Mouse (Mus musculus) CD8-positive naive resting alpha-beta T cell, adult 2 months (primary cell): ENCODE measurements around the gene Phka1.
"Not testable (repeated sequence)": the region's sequence is repeated elsewhere in the genome, so short reads cannot be mapped to it uniquely, and the experiment has no call there.

Experiments
- DNase-seq, 2 experiments: peaks; one replicate each; pipeline ENCODE4 v3.0.0; 2022; ENCODE audit warnings: low read depth in 2 of 2, low spot score in 2 of 2

Gene Phka1

GRCm38 (mm10) chrX:102643823-102644572 is at the start of gene Phka1:
Phka1 (minus strand) TSS chrX:102644246.
- no peak for DNase-seq

- DNase-seq, result not testable (repeated sequence)
Observed at GRCm38 (mm10) chrX:102689252-102689651, 45.2 kb upstream of the Phka1 start.

- DNase-seq, result not testable (repeated sequence)
Observed at GRCm38 (mm10) chrX:102686872-102687271, 42.8 kb upstream of the Phka1 start, which contains the start of gene Gm3880. Gm3880 (minus strand) TSS chrX:102686972.

GRCm38 (mm10) chrX:102684706-102685105 is 40.7 kb upstream of the Phka1 start:
- not testable (repeated sequence) for DNase-seq

- no peak for DNase-seq
Observed at GRCm38 (mm10) chrX:102666641-102667040, 22.6 kb upstream of the Phka1 start.

GRCm38 (mm10) chrX:102660712-102661111 is 16.7 kb upstream of the Phka1 start:
- no peak for DNase-seq

GRCm38 (mm10) chrX:102645691-102646090 is 1.6 kb upstream of the Phka1 start:
- DNase-seq, result no peak

- DNase-seq, result no peak
Observed at GRCm38 (mm10) chrX:102645146-102645545, 1.1 kb upstream of the Phka1 start.

GRCm38 (mm10) chrX:102644573-102644951 is 516 bp upstream of the Phka1 start:
- no peak for DNase-seq

- DNase-seq, result no peak
Observed at GRCm38 (mm10) chrX:102601269-102601668, 42.8 kb downstream of the Phka1 start.

GRCm38 (mm10) chrX:102588560-102588959 is 55.5 kb downstream of the Phka1 start:
- DNase-seq, result no peak

- DNase-seq, result no peak
Observed at GRCm38 (mm10) chrX:102571186-102571585, 72.9 kb downstream of the Phka1 start.

- no peak for DNase-seq
Observed at GRCm38 (mm10) chrX:102556906-102557305, 87.1 kb downstream of the Phka1 start.

GRCm38 (mm10) chrX:102509205-102509604 is 134.8 kb downstream of the Phka1 start:
- no peak for DNase-seq

- peak; percentile 8 to 50 for DNase-seq
Observed at GRCm38 (mm10) chrX:102504644-102505481, 139.2 kb downstream of the Phka1 start, which contains the start of gene Hdac8. Hdac8 (minus strand) TSS chrX:102505359.

GRCm38 (mm10) chrX:102504179-102504578 is 139.9 kb downstream of the Phka1 start:
- no peak for DNase-seq

- DNase-seq, result peak in 1 of 2 experiments; percentile 0
Observed at GRCm38 (mm10) chrX:102493992-102494730, 149.9 kb downstream of the Phka1 start.

GRCm38 (mm10) chrX:102485575-102485974 is 158.5 kb downstream of the Phka1 start:
- no peak for DNase-seq

- no peak for DNase-seq
Observed at GRCm38 (mm10) chrX:102479665-102480064, 164.4 kb downstream of the Phka1 start.

GRCm38 (mm10) chrX:102478965-102479364 is 165.1 kb downstream of the Phka1 start:
- DNase-seq, result no peak

GRCm38 (mm10) chrX:102478481-102478880 is 165.6 kb downstream of the Phka1 start:
- DNase-seq, result no peak
